Mouse (Mus musculus) liver, postnatal 0 days (tissue): Measurements from ENCODE around the gene Tnks2.

Experiments
- CTCF ChIP-seq: sonication (generic); IDR thresholded peaks from 2 replicates; pipeline ENCODE4 v1.5.1; 2016; ENCODE audit warnings: antibody characterized with exemption, low read depth
- EP300 ChIP-seq: IDR thresholded peaks from 2 replicates; pipeline ENCODE4 v1.6.1; 2016; ENCODE audit warnings: antibody characterized with exemption, low read depth, mild to moderate bottlenecking

GRCm38 (mm10) chr19:36789873-36790733 is 43.9 kb upstream of the Tnks2 start:
- TF ChIP-seq EP300 (no peak), CTCF (no peak)
